In genomic region chr6:133986161-133986560, GRCm38 (mm10) we compare ENCODE assay signal across 11 mouse cellular contexts. TPM values are rescaled to one million over a fixed set of nuclear protein-coding genes. Genes with fewer than 3 reads are reported as not detected.
DNase-seq lines count a peak whose midpoint lies in the region; ATAC-seq and TF ChIP-seq lines count a peak whose summit lies in the region.
"Had no signal": no experiment of that assay in that cellular context is flagged by ENCODE, and none has a peak within 500 bp of the region (broad histone marks: within the 10 kb centered on the region; RNA-seq: fewer than 3 reads in every experiment).

No protein-coding gene starts in this region.

- peaks cover 6% of the 10 kb centered on the region for H3K4me1 ChIP-seq in ES-Bruce4 (ENCODE audit: control insufficient read depth, insufficient read depth, low read length)
- 0 out of 4 replicates have a peak, but pooled peaks cover 0 to 2% of the 10 kb centered on the region in 2 experiments for H3K4me1 ChIP-seq in liver, embryonic 14.5 days (replicated peaks; ENCODE audit: control insufficient read depth in 2 of 2, insufficient read depth in 2 of 2, low read length in 1 of 2)
- H3K4me1 ChIP-seq: embryonic facial prominence, embryonic 15.5 days had no signal

- ATAC-seq in liver, embryonic 14.5 days (ENCODE audit: insufficient read depth), result no peak

- no peak for DNase-seq in left cerebral cortex, adult 2 months (ENCODE audit: extremely low spot score in 1 of 2, low spot score in 2 of 2)
- DNase-seq in left cerebral cortex, adult 9 months (ENCODE audit: low spot score in 2 of 2), result no peak
- peak; percentile 20 for DNase-seq in adrenal gland, adult 8-10 months
- DNase-seq in liver, embryonic 14.5 days (ENCODE audit: low read depth in 3 of 3, low spot score in 3 of 3), result no peak
- no peak for DNase-seq in right cerebral cortex, adult 18-20 months
- DNase-seq in frontal cortex, postnatal 36 days (ENCODE audit: low spot score in 2 of 2), result no peak

- H3K9ac ChIP-seq in ES-Bruce4 (ENCODE audit: low read depth, poor library complexity, severe bottlenecking), result no peak overlapping the region
- H3K9ac ChIP-seq in liver, embryonic 14.5 days (replicated peaks), result no peak overlapping the region
- H3K9ac ChIP-seq: embryonic facial prominence, embryonic 15.5 days; hindbrain, embryonic 14.5 days had no signal

- no peaks in the 10 kb centered on the region for H3K27me3 ChIP-seq in ES-Bruce4 (ENCODE audit: control insufficient read depth, insufficient read depth, low read length, poor library complexity, severe bottlenecking)
- H3K27me3 ChIP-seq in liver, embryonic 14.5 days (ENCODE audit: control insufficient read depth, insufficient read depth, low read length), result no peaks in the 10 kb centered on the region
- H3K27me3 ChIP-seq: embryonic facial prominence, embryonic 15.5 days; neural tube, embryonic 13.5 days had no signal

- H3K27ac ChIP-seq in left cerebral cortex, adult 2 months, result no peak overlapping the region
- H3K27ac ChIP-seq in ES-Bruce4 (ENCODE audit: insufficient read depth, low read length), result peak overlapping the region; percentile 75
- no peak overlapping the region for H3K27ac ChIP-seq in liver, embryonic 14.5 days
- H3K27ac ChIP-seq: embryonic facial prominence, embryonic 15.5 days; hindbrain, embryonic 14.5 days; macrophage; neural tube, embryonic 13.5 days had no signal

- peak; percentile 5 for TF ChIP-seq CTCF in left cerebral cortex, adult 2 months (IDR thresholded peaks at IDR 0.05)
- peak; percentile 41 for TF ChIP-seq CTCF in ES-Bruce4 (IDR thresholded peaks at IDR 0.05; ENCODE audit: low read depth, low read length)
- TF ChIP-seq CTCF in liver, embryonic 14.5 days (IDR thresholded peaks at IDR 0.05; ENCODE audit: low read depth), result 0 out of 2 replicates have a peak, but pooled peaks have one; percentile 18

- intact Hi-C loops in left cerebral cortex, adult 2 months (cut with DNase I), result no loop called here

- H3K36me3 ChIP-seq in ES-Bruce4 (ENCODE audit: control insufficient read depth, insufficient read depth, low read length, poor library complexity, severe bottlenecking), result no peaks in the 10 kb centered on the region
- H3K36me3 ChIP-seq in liver, embryonic 14.5 days (replicated peaks; ENCODE audit: control insufficient read depth, insufficient read depth, low read depth), result no peaks in the 10 kb centered on the region
- H3K36me3 ChIP-seq: embryonic facial prominence, embryonic 15.5 days; neural tube, embryonic 13.5 days had no signal

- H3K9me3 ChIP-seq in ES-Bruce4 (replicated peaks; ENCODE audit: control insufficient read depth, insufficient read depth, low read length, poor library complexity, severe bottlenecking), result no peaks in the 10 kb centered on the region
- H3K9me3 ChIP-seq in liver, embryonic 14.5 days (ENCODE audit: control insufficient read depth, low read length), result no peaks in the 10 kb centered on the region
- H3K9me3 ChIP-seq: embryonic facial prominence, embryonic 15.5 days; neural tube, embryonic 13.5 days had no signal

- no peak for TF ChIP-seq EP300 in ES-Bruce4 (IDR thresholded peaks at IDR 0.05; ENCODE audit: insufficient read depth, low read depth, low read length)
- TF ChIP-seq EP300 in liver, embryonic 14.5 days (IDR thresholded peaks at IDR 0.05; ENCODE audit: low read depth), result no peak

- H3K4me2 ChIP-seq in liver, embryonic 14.5 days (ENCODE audit: low read depth), result no peak overlapping the region
- H3K4me2 ChIP-seq: embryonic facial prominence, embryonic 15.5 days; hindbrain, embryonic 14.5 days had no signal

- TF ChIP-seq POLR2A in ES-Bruce4 (IDR thresholded peaks at IDR 0.05; ENCODE audit: insufficient read depth, low read length), result no peak

- WGBS in liver, embryonic 14.5 days (ENCODE audit: insufficient replicate concordance), result 29% methylated on average over 2 of the region's 2 CpGs

- no peak overlapping the region for H3K4me3 ChIP-seq in left cerebral cortex, adult 2 months
- H3K4me3 ChIP-seq in ES-Bruce4 (ENCODE audit: low read depth, low read length), result no peak overlapping the region
- H3K4me3 ChIP-seq in liver, embryonic 14.5 days (ENCODE audit: insufficient read depth in 1 of 2, low read depth in 2 of 2, low read length in 2 of 2), result no peak overlapping the region
- H3K4me3 ChIP-seq: embryonic facial prominence, embryonic 15.5 days; neural tube, embryonic 13.5 days had no signal

RNA-seq across cellular contexts. Expression of gene Etv6, which starts 49.3 kb away (rescaled TPM):
- total RNA-seq in left cerebral cortex, adult 2 months (2021), result 10 to 100 TPM; 18.7 to 19.3 TPM
- 18.1 and 19.9 TPM in 2 replicates for polyA plus RNA-seq in ES-Bruce4 (2011; ENCODE audit: insufficient read depth, insufficient read length, low read depth, missing spikeins)
- total RNA-seq in adrenal gland, adult 8-10 months (2022), result 10 to 100 TPM; 40.4 to 49.6 (median 43.5) TPM
- 3.0 and 3.4 TPM in 2 replicates for polyA plus RNA-seq in liver, embryonic 14.5 days (2012; rRNA removed)
- 2.6 and 3.0 TPM in 2 replicates for polyA plus RNA-seq in liver, embryonic 14.5 days (2014; fragmentation: Nextera tagmentation; extraction: Ambion mirVana)
